Mouse (Mus musculus): Measurements from ENCODE around the gene Polr1b.

The Polr1b gene

GRCm38 (mm10) chr2:129148836-129149235 lies 48.0 kb downstream of the Polr1b start:
- ChIA-PET CTCF (no interaction called here), POLR2A (interaction anchor here in 1 of 4 experiments (0.8 to 1.7 kb wide), 8 partner anchors 10 to 105 kb away, joined by 3 to 6 read pairs (median 4); partner anchors contain the start of gene Slc20a1)

- CTCF ChIA-PET = no interaction called here
- POLR2A ChIA-PET = interaction anchor here in 1 of 4 experiments (1.4 kb wide), 1 partner anchor 15 kb away, joined by 3 read pairs; no protein-coding TSS in a partner anchor
These were observed 49.6 kb downstream of the Polr1b start for GRCm38 (mm10) chr2:129150386-129150785.

GRCm38 (mm10) chr2:129151111-129151510 lies 50.3 kb downstream of the Polr1b start:
- ChIA-PET POLR2A (interaction anchor here in 2 of 4 experiments (1.0 to 1.4 kb wide), 4 partner anchors 15 to 83 kb away, joined by 3 read pairs; partner anchors contain the start of gene Slc20a1 (in 1 of the 2)), CTCF (no interaction called here)

GRCm38 (mm10) chr2:129152751-129153150 lies 52.0 kb downstream of the Polr1b start:
- CTCF ChIA-PET = no interaction called here
- POLR2A ChIA-PET = interaction anchor here in 1 of 4 experiments (1.4 kb wide), 1 partner anchor 26 kb away, joined by 3 read pairs; no protein-coding TSS in a partner anchor

GRCm38 (mm10) chr2:129164815-129165214 lies 64.0 kb downstream of the Polr1b start:
- CTCF ChIA-PET = interaction anchor here in 2 of 4 experiments (0.6 to 0.7 kb wide), 2 partner anchors 10 to 140 kb away, joined by 3 read pairs; no protein-coding TSS in a partner anchor
- POLR2A ChIA-PET = interaction anchor here in 3 of 4 experiments (0.5 to 6.0 kb wide), 15 partner anchors 13 to 108 kb away, joined by 3 to 58 read pairs (median 5); partner anchors contain the start of gene Slc20a1 (in 2 of the 3)

- CTCF ChIA-PET = interaction anchor here in 3 of 4 experiments (0.5 to 1.5 kb wide), 5 partner anchors 14 to 92 kb away, joined by 3 to 6 read pairs (median 4); no protein-coding TSS in a partner anchor
- POLR2A ChIA-PET = interaction anchor here in 3 of 4 experiments (0.6 to 6.0 kb wide), 55 partner anchors 8 to 633 kb away, joined by 3 to 58 read pairs (median 4); partner anchors contain the start of genes Chchd5 (in 3 of the 3), Slc20a1 (in 2 of the 3), Mertk (in 1 of the 3) and Polr1b (in 1 of the 3)
These were observed 66.0 kb downstream of the Polr1b start for GRCm38 (mm10) chr2:129166466-129167463.

- CTCF ChIA-PET = interaction anchor here in 1 of 4 experiments (0.6 kb wide), 2 partner anchors 11 to 13 kb away, joined by 5 to 8 read pairs; no protein-coding TSS in a partner anchor
- POLR2A ChIA-PET = interaction anchor here in 1 of 4 experiments (1.7 kb wide), 1 partner anchor 8 kb away, joined by 6 read pairs; no protein-coding TSS in a partner anchor
These were observed 72.6 kb downstream of the Polr1b start for GRCm38 (mm10) chr2:129173386-129173785.

GRCm38 (mm10) chr2:129174474-129174873 lies 73.7 kb downstream of the Polr1b start:
- ChIA-PET CTCF (interaction anchor here in 3 of 4 experiments (0.5 to 1.1 kb wide), 8 partner anchors 10 to 625 kb away, joined by 3 to 6 read pairs (median 3); no protein-coding TSS in a partner anchor), POLR2A (interaction anchor here in 3 of 4 experiments (0.6 to 15.1 kb wide), 8 partner anchors 22 to 84 kb away, joined by 3 to 840 read pairs (median 178); partner anchors contain the start of gene Slc20a1 (in 2 of the 3))

GRCm38 (mm10) chr2:129175636-129176035 lies 74.8 kb downstream of the Polr1b start:
- ChIA-PET POLR2A (interaction anchor here in 3 of 4 experiments (0.6 to 15.1 kb wide), 20 partner anchors 8 to 1387 kb away, joined by 3 to 840 read pairs (median 9); partner anchors contain the start of genes Slc20a1 (in 3 of the 3), Chchd5 (in 1 of the 3), Nphp1 (in 1 of the 3) and Polr1b (in 1 of the 3)), CTCF (interaction anchor here (0.6 to 2.0 kb wide), 7 partner anchors 19 to 85 kb away, joined by 3 to 20 read pairs (median 4); no protein-coding TSS in a partner anchor)
